Mouse (Mus musculus) hindbrain, embryonic 13.5 days (tissue): ENCODE results near the gene Rtl1. TPM values are rescaled to one million over a fixed set of nuclear protein-coding genes. Genes with fewer than 3 reads are reported as not detected.

Experiments used
- ATAC-seq: fragments of 200-750 bp; cut with Nextera tagmentation; 2 replicates; pipeline ENCODE4 v1.8.0; 2017; ENCODE audit warnings: moderate TSS enrichment; ENCODE audit not compliant: low FRiP score
- H3K27ac ChIP-seq: fragments of 300-500 bp; sonication (generic); 2 replicates; pipeline ENCODE4 v1.5.1; 2015; ENCODE audit warnings: inconsistent platforms, mild to moderate bottlenecking, moderate library complexity
- H3K27me3 ChIP-seq: fragments of 300-500 bp; sonication (generic); 2 replicates; pipeline ENCODE4 v1.6.1; 2015; ENCODE audit warnings: mild to moderate bottlenecking, inconsistent platforms
- H3K36me3 ChIP-seq: fragments of 300-500 bp; sonication (generic); 2 replicates; pipeline ENCODE4 v1.6.1; 2015; ENCODE audit warnings: mild to moderate bottlenecking, inconsistent platforms
- H3K4me1 ChIP-seq: fragments of 300-500 bp; sonication (generic); replicated peaks from 2 replicates; pipeline ENCODE4 v1.6.1; 2015; ENCODE audit warnings: inconsistent platforms
- H3K4me2 ChIP-seq: fragments of 300-500 bp; sonication (generic); 2 replicates; pipeline ENCODE4 v1.6.1; 2015; ENCODE audit warnings: inconsistent platforms, mild to moderate bottlenecking, moderate library complexity
- H3K4me3 ChIP-seq: fragments of 300-500 bp; sonication (generic); 2 replicates; pipeline ENCODE4 v1.5.1; 2015; ENCODE audit warnings: mild to moderate bottlenecking, inconsistent platforms
- H3K9ac ChIP-seq: fragments of 300-500 bp; sonication (generic); 2 replicates; pipeline ENCODE4 v1.6.1; 2015; ENCODE audit warnings: mild to moderate bottlenecking, inconsistent platforms
- H3K9me3 ChIP-seq: fragments of 300-500 bp; sonication (generic); 2 replicates; pipeline ENCODE4 v1.6.1; 2016; ENCODE audit warnings: inconsistent platforms
- WGBS: fragments of 180-500 bp; shearing (Covaris S2); methylation state at CpG from one replicate; pipeline ENCODE4 v1.1.7; 2015; 5-methylcytosine and 5-hydroxymethylcytosine counted together
- polyA plus RNA-seq: library from polyadenylated mRNA; unstranded; fragments of >200 nt; fragmentation: Nextera tagmentation; extraction: Ambion mirVana; gene quantifications from 2 replicates; pipeline ENCODE4 v1.2.1, GENCODE M21; 2015

Gene Rtl1
- polyA plus RNA-seq, 1 experiment from 2014 or later: 1.5 TPM

DNA sequence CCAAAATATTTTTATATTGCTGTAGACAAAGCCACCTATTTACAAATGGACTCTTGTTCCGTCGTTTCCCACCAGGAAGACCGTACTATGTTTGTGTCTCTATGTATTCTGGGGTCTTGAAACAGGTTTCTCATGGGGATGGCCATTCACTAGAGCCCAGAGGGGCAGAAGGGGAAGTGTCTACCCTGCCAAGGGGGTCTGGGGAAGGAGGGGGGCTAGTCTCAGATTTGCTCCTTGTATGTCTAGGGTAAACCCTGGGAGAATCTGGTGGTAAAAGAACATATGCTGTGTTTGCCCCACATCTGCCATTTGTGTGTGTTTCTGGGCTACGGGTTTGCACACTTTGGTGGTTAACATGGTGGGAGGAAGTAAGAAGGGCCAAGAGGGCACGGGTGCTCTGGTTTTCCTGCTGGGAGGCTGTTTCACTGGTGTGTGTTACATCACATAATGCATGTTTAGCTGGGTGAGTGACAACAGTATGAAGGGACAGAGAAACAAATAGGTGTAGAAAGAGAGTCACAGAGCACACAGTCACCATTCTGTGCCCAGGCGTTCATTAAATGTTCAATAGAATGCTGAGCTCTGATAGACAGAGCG is 41.1 kb downstream of the Rtl1 start:
- no peak overlapping the region for H3K4me3 ChIP-seq
- H3K4me1 ChIP-seq: peaks cover 53% of the 10 kb centered on the region
- no peak for ATAC-seq
- no peak overlapping the region for H3K4me2 ChIP-seq
- peaks cover 70% of the 10 kb centered on the region for H3K36me3 ChIP-seq
- 66% methylated on average over 7 of the region's 7 CpGs for WGBS
- H3K27me3 ChIP-seq: no peaks in the 10 kb centered on the region
- H3K9me3 ChIP-seq: no peaks in the 10 kb centered on the region
- H3K27ac ChIP-seq: peak overlapping the region; percentile 30
- H3K9ac ChIP-seq: no peak overlapping the region

GRCm38 (mm10) chr12:109558226-109558824 is 41.8 kb downstream of the Rtl1 start:
- ATAC-seq: peak; percentile 57; the same call in 1 of the 2 replicates
- no peaks in the 10 kb centered on the region for H3K9me3 ChIP-seq

DNA sequence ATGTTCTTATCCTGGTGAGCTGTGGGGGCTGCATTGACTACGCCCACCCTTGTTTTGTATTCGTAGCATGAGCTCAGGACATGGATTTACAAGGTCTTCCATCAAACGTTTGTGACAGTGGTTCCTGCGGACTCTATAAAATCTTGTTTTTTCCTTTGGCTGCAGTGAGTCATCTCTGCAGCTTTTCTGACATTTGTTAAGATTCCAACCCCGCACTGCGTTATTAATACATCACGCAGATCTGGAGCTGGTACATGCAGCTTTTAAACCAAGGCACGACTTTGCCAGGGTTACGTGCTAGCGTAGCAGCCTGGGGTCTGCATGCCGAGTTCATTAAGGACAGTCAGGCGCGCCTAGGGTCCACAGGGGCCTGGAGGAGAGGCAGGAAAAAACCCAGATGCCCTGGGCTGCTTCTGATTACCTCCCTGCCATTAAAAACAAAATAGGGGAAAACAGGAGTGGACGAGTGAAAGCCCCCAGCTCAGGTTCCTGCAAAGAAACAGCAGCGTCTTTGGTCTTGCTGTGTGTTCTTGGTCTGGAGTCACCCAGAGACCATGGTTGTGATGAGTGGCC is 44.2 kb downstream of the Rtl1 start:
- H3K9ac ChIP-seq: no peak overlapping the region
- WGBS: 51% methylated on average over 15 of the region's 15 CpGs
- H3K4me2 ChIP-seq: no peak overlapping the region
- H3K4me1 ChIP-seq: peaks cover 53% of the 10 kb centered on the region
- no peak for ATAC-seq
- no peaks in the 10 kb centered on the region for H3K9me3 ChIP-seq
- peaks cover 82% of the 10 kb centered on the region for H3K36me3 ChIP-seq
- H3K4me3 ChIP-seq: no peak overlapping the region
- H3K27me3 ChIP-seq: no peaks in the 10 kb centered on the region
- H3K27ac ChIP-seq: no peak overlapping the region

More at GRCm38 (mm10) chr12:109558226-109558824, 41.8 kb downstream of the Rtl1 start:
- Histone ChIP-seq H3K4me3 (no peak overlapping the region), H3K4me1 (peaks cover 53% of the 10 kb centered on the region), H3K36me3 (peaks cover 69% of the 10 kb centered on the region), H3K27me3 (no peaks in the 10 kb centered on the region), H3K4me2 (no peak overlapping the region), H3K9ac (no peak overlapping the region), H3K27ac (peak overlapping the region; percentile 23)
- WGBS: 47% methylated on average over 12 of the region's 12 CpGs

- WGBS: 79% methylated on average over 1 of the region's 1 CpGs
- Histone ChIP-seq H3K4me3 (no peak overlapping the region), H3K4me2 (no peak overlapping the region), H3K36me3 (peaks cover 94% of the 10 kb centered on the region), H3K9ac (no peak overlapping the region), H3K9me3 (no peaks in the 10 kb centered on the region), H3K27me3 (no peaks in the 10 kb centered on the region), H3K27ac (no peak overlapping the region), H3K4me1 (peaks cover 32% of the 10 kb centered on the region)
- ATAC-seq: no peak
These were observed 46.6 kb downstream of the Rtl1 start for GRCm38 (mm10) chr12:109553568-109553967.

DNA sequence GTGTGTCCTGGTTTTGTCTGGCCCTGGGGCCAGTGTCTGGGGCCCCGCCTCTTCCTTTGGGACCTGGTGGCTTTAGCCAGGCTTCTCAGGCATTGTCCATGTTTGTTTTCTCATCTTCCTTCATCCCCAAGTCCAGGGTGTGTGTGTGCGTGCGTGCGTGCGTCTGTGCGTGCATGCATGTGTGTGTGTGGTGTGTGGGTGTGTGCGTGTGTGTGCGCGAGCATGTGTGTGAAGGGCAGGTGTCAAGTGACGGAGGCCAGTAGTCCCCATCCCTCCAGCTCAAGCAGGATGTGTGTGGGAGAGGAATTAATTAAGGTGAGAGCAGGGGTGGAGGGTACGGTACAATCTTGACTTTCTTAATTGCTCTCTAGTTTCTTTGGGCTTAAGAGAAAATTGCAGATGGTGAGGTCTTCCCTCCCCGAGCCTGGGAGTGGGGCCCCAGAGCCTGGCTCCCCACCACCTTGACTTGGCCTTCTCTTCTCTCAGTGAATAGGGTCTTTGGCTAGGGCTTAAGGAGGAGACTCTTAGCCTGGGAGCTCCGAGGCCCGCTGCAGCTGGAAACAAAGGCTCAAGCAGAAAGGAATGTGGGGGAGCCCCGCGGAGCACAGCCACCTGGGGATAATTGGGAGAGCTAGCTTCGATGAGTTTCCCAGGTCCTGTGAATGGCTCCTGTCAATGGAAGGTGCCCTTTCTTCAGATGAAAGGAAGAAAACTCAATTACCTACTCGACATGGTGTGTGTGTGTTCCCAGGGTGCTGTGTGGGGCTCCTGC is 47.2 kb downstream of the Rtl1 start:
- Histone ChIP-seq H3K9me3 (no peaks in the 10 kb centered on the region), H3K27ac (no peak overlapping the region), H3K36me3 (peaks cover 94% of the 10 kb centered on the region), H3K4me3 (no peak overlapping the region), H3K4me2 (no peak overlapping the region), H3K9ac (no peak overlapping the region), H3K4me1 (peaks cover 29% of the 10 kb centered on the region), H3K27me3 (no peaks in the 10 kb centered on the region)
- no peak for ATAC-seq
- whole genome bisulfite sequencing: 52% methylated on average over 18 of the region's 18 CpGs

GRCm38 (mm10) chr12:109551771-109552170 is 48.4 kb downstream of the Rtl1 start:
- H3K36me3 ChIP-seq: peaks cover 94% of the 10 kb centered on the region
- 77% methylated on average over 2 of the region's 2 CpGs for WGBS

GRCm38 (mm10) chr12:109547085-109547484 is 53.0 kb downstream of the Rtl1 start:
- H3K9me3 ChIP-seq: no peaks in the 10 kb centered on the region
- H3K36me3 ChIP-seq: peaks cover 71% of the 10 kb centered on the region
- H3K9ac ChIP-seq: no peak overlapping the region
- peaks cover 25% of the 10 kb centered on the region; the same call in 1 of the 2 replicates for H3K4me1 ChIP-seq
- no peak overlapping the region for H3K4me3 ChIP-seq
- H3K27ac ChIP-seq: no peak overlapping the region
- ATAC-seq: no peak
- H3K27me3 ChIP-seq: no peaks in the 10 kb centered on the region
- 60% methylated on average over 2 of the region's 2 CpGs for WGBS
- no peak overlapping the region for H3K4me2 ChIP-seq

More at GRCm38 (mm10) chr12:109551771-109552170, 48.4 kb downstream of the Rtl1 start:
- H3K4me3 ChIP-seq: no peak overlapping the region
- H3K4me2 ChIP-seq: no peak overlapping the region
- no peaks in the 10 kb centered on the region for H3K27me3 ChIP-seq
- H3K27ac ChIP-seq: no peak overlapping the region
- no peaks in the 10 kb centered on the region for H3K9me3 ChIP-seq
- H3K9ac ChIP-seq: no peak overlapping the region
- no peak for ATAC-seq
- peaks cover 32% of the 10 kb centered on the region for H3K4me1 ChIP-seq

DNA sequence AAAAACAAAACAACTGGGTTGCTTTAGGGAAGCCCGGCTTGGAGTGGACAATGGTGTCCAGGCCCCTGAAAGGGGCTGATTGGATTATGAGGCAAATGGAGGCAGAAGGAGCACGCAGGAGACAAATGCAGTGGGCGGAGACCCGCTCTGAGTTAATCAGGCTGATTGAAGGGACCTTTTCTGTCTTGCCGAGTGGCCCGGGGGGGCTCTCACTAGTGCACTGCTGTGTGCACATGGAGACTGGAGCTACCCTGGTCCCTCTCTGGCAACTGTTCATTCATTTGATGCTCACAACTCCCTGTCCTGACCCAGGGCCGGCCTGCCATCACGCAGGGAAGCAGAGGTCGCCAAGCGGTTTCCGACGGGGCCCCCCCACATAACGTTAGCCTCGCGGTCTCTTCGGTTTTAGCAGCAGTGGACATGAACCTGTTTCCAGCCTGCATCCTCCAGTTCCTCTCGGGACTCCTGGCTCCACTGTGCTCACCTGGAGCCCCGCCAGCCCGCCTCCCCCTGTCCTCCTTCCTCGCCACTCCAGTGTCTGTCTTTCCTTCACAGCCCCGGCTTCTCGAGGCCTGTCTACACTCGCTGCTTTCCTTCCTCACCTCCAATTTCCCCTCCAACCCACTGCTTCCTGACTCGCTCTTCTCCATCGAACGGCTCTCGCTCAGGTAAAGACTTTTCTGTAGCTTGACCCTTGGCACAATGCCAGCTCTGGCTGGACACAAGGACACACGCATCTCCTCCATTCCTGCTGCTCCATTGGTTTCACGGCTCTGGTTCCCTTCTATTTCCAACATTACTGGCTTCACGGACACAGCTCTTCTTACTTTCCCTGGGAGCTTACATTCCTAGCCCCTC is 54.0 kb downstream of the Rtl1 start:
- H3K4me3 ChIP-seq: no peak overlapping the region
- ATAC-seq: 0 out of 2 replicates have a peak, but pooled peaks have one; percentile 16
- H3K36me3 ChIP-seq: peaks cover 63% of the 10 kb centered on the region
- H3K9ac ChIP-seq: no peak overlapping the region
- H3K4me1 ChIP-seq: peaks cover 25% of the 10 kb centered on the region; the same call in 1 of the 2 replicates
- no peaks in the 10 kb centered on the region for H3K9me3 ChIP-seq
- H3K4me2 ChIP-seq: no peak overlapping the region
- H3K27me3 ChIP-seq: no peaks in the 10 kb centered on the region
- H3K27ac ChIP-seq: no peak overlapping the region
- WGBS: 48% methylated on average over 30 of the region's 30 CpGs

GRCm38 (mm10) chr12:109543281-109543923 is 56.7 kb downstream of the Rtl1 start:
- H3K9ac ChIP-seq: no peak overlapping the region
- no peak overlapping the region for H3K4me2 ChIP-seq
- H3K27me3 ChIP-seq: no peaks in the 10 kb centered on the region
- H3K4me3 ChIP-seq: no peak overlapping the region
- no peak overlapping the region for H3K27ac ChIP-seq
- ATAC-seq: no peak
- peaks cover 37% of the 10 kb centered on the region for H3K36me3 ChIP-seq
- H3K4me1 ChIP-seq: peaks cover 26% of the 10 kb centered on the region
- peaks cover 18% of the 10 kb centered on the region for H3K9me3 ChIP-seq
- WGBS: 79% methylated on average over 4 of the region's 4 CpGs

DNA sequence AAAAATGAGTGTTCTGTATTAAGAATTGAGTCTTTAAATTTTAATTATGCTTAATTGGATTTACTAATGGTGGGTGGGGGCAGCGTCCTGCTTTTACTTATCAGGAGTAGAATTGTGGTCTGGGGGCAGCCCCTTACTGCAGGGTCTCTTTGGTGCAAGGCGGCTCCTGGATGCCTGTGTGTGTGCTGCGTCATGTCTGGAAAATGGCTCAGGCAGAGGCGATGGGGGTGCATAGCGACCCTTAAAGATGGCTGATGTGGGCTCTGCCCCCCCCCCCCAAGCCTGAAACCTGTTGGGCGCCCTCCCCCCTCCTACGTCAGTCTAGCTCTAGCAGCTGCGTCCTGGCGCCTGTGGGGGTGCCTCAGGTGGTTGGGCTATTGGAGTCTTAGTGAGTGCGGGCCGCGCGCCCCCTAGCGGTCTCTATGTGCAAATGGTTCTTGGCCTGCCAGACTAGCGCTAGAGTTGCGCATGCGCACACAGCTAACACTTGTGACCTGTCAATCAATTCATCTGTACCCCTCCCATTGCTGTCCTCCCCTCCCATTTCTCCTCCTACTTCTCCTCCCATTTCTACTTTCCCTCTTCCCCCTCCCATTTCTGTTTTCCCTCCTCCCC is 57.4 kb downstream of the Rtl1 start:
- peak overlapping the region; percentile 88 for H3K27ac ChIP-seq
- H3K4me2 ChIP-seq: peak overlapping the region; percentile 43
- no peaks in the 10 kb centered on the region for H3K27me3 ChIP-seq
- peaks cover 24% of the 10 kb centered on the region for H3K4me1 ChIP-seq
- peaks cover 30% of the 10 kb centered on the region for H3K36me3 ChIP-seq
- WGBS: 48% methylated on average over 17 of the region's 17 CpGs
- peak overlapping the region; percentile 87 for H3K9ac ChIP-seq
- H3K4me3 ChIP-seq: peak overlapping the region; percentile 55
- H3K9me3 ChIP-seq: peaks cover 24% of the 10 kb centered on the region
- ATAC-seq: peak; percentile 53

DNA sequence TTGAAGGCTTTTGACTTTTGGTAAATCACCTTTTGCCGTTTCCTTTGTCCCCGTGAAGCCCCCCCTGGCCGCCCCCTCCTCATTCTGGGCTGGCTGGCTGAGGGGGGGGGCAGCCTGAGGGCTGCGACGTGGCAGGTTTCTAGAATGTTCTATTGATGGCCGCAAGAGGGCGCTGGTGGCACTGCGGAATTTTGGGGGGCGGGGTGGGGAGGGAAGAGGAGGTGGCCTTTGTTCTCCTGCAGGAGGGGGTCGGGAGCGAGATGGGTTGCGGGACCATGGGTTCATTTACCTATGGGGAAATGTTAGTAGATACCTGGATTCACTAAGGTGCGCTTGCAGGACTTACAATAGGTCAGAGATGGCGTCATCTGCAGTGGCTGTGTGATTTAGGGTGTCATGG is 58.1 kb downstream of the Rtl1 start:
- Histone ChIP-seq H3K9ac (peak overlapping the region; percentile 87), H3K36me3 (peaks cover 23% of the 10 kb centered on the region), H3K27me3 (no peaks in the 10 kb centered on the region), H3K4me2 (peak overlapping the region; percentile 43), H3K4me1 (peaks cover 18% of the 10 kb centered on the region), H3K4me3 (peak overlapping the region; percentile 55), H3K27ac (peak overlapping the region; percentile 88), H3K9me3 (peaks cover 27% of the 10 kb centered on the region)
- ATAC-seq: no peak
- 43% methylated on average over 14 of the region's 14 CpGs for WGBS
